Mouse (Mus musculus): ENCODE data around the gene Vmn2r117.
"Not testable (repeated sequence)": the region's sequence is repeated elsewhere in the genome, so short reads cannot be mapped to it uniquely, and the experiment has no call there.

Vmn2r117 gene

DNA sequence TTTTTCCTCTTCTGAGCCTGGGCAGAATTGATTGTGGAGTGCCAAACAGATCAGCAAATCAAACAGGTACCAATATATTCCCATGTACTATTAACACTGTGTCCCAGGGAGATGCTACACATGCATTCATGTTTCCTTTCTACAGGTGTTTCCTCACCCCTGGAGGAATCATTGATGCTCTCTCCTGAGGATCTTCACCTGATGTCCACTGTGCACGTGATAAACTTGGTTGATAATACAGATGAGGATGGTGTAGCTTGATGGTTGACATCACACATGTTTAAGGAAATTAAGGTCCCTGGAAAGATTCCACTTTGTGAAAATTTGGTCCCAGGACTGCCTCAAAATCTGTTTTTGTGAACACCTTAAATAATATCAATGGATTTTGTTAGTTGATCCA, at the start of gene Vmn2r117:
TSS of gene Vmn2r117 (minus strand) at position 101 of the 400 bp plus-strand sequence.
- not testable (repeated sequence) for DNase-seq

DNA sequence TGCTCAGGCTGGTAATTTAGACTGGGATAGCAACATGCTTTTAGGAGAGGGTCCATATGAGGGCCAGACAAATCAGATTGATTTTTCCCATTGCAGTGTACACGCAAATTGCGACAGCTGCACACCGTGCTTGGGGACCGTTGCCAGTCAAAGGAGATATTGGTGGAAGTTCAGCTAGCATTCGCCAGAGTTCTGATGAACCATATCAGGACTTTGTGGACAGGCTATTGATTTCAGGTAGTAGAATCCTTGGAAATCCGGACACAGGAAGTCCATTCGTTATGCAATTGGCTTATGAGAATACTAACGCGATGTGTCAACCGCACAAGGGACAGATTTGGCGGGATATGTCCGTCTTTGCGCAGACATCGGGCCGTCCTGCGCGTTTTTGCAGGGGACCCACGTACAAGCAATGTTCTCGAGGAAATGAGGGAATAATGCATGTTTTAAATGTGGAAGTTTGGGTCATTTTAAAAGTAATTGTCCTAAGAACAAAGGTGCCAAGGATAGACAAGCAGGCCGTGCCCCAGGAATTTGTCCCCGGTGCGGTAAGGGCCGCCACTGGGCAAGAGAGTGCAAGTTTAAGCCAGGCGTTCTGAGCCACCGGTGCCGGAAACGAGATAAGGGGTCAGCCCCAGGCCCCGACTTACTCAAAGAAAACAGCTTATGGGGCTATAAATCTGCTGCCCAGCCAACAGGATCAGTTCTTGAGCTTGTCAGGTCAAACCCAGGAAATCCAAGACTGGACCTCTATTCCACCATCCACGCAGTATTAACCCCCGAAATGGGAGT, 43.6 kb upstream of the Vmn2r117 start:
- not testable (repeated sequence) for DNase-seq

DNA sequence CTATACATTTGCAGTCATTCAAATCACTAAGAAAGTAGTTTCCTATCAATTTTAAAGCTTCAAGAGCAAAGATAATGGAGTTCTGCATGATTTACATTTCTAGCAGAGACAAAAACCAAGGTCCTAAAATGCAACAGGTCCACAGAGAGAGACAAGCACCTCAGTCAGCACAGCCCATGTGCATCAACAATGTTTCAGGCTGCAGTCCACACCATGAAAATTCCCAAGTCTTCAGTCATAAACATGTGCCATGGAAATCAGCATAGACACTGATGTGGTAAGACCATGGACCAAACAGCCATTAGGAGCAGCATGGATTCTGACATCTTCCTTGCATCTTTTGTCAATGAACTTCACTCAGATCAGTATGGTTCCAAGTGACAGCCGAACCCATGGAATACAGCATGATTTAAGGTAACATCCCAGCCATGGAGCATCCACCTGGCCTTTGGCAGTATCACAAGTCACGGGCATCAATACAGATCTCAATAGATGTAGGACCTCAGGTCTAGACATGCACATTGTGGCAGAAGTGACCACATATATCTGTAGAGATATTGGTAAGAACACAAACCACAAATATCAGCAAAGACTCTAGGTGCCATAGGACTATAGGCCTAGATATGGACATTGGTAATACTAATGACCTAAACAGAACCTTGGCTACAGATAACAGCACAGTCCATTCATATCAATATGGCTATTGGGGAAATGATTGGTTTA, 39.4 kb upstream of the Vmn2r117 start:
- no peak for DNase-seq

DNA sequence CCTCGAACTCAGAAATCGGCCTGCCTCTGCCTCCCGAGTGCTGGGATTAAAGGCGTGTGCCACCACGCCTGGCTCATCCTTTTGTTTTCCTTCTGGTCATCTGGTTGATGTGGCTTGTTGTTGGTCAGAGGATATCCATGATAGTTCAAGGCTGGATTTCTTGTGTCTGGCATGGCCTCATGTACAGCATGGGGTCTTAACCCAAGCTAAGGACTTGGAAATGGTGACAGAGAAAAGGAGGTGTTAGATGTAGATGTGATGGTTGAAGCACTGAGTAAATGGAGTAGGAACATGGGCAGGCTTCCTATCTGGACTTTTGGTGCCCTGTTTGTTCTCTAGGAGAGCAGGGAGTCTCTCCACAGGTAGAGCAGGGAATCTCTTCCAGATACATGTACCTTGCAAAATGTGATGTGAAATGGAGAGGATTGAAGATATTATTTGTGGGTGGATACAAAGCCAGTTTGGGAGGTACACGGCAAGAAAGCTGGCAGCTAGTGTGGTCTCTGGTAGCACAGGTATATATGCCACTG, 46.3 kb downstream of the Vmn2r117 start:
- no peak for DNase-seq

All from kidney, adult 8-10 months (tissue).